Mouse (Mus musculus): ENCODE measurements around the gene Ccng2.

Gene Ccng2

GRCm38 (mm10) chr5:93263396-93264075 is 3.5 kb upstream of the Ccng2 start:
- DNase-seq (ENCODE audit: low read depth, low spot score) = no peak

- DNase-seq (ENCODE audit: low read depth, low spot score) = no peak
Observed at GRCm38 (mm10) chr5:93264136-93264700, 2.8 kb upstream of the Ccng2 start.

GRCm38 (mm10) chr5:93265164-93265800 is 1.8 kb upstream of the Ccng2 start:
- no peak for DNase-seq (ENCODE audit: low read depth, low spot score)

GRCm38 (mm10) chr5:93265801-93266580 is 1.1 kb upstream of the Ccng2 start:
- DNase-seq (ENCODE audit: low read depth, low spot score) = no peak

- peak; percentile 89 for DNase-seq (ENCODE audit: low read depth, low spot score)
Observed at GRCm38 (mm10) chr5:93267851-93268606, 972 bp downstream of the Ccng2 start.

GRCm38 (mm10) chr5:93270095-93270494 is 3.0 kb downstream of the Ccng2 start:
- no peak for DNase-seq (ENCODE audit: low read depth, low spot score)

- peak; percentile 5 for DNase-seq (ENCODE audit: low read depth, low spot score)
Observed at GRCm38 (mm10) chr5:93270721-93271120, 3.7 kb downstream of the Ccng2 start.

GRCm38 (mm10) chr5:93282446-93283107 is 15.5 kb downstream of the Ccng2 start:
- DNase-seq (ENCODE audit: low read depth, low spot score) = no peak

- no peak for DNase-seq (ENCODE audit: low read depth, low spot score)
Observed at GRCm38 (mm10) chr5:93283109-93283508, 16.1 kb downstream of the Ccng2 start.

GRCm38 (mm10) chr5:93288553-93288952 is 21.5 kb downstream of the Ccng2 start:
- no peak for DNase-seq (ENCODE audit: low read depth, low spot score)

- DNase-seq (ENCODE audit: low read depth, low spot score) = no peak
Observed at GRCm38 (mm10) chr5:93290282-93290681, 23.2 kb downstream of the Ccng2 start.

GRCm38 (mm10) chr5:93296341-93296746 is 29.3 kb downstream of the Ccng2 start:
- DNase-seq (ENCODE audit: low read depth, low spot score) = no peak

GRCm38 (mm10) chr5:93296754-93297153 is 29.7 kb downstream of the Ccng2 start:
- DNase-seq (ENCODE audit: low read depth, low spot score) = no peak

GRCm38 (mm10) chr5:93297311-93297710 is 30.3 kb downstream of the Ccng2 start:
- DNase-seq (ENCODE audit: low read depth, low spot score) = no peak

GRCm38 (mm10) chr5:93305126-93305830 is 38.2 kb downstream of the Ccng2 start:
- no peak for DNase-seq (ENCODE audit: low read depth, low spot score)

- no peak for DNase-seq (ENCODE audit: low read depth, low spot score)
Observed at GRCm38 (mm10) chr5:93308909-93309308, 41.9 kb downstream of the Ccng2 start.

- no peak for DNase-seq (ENCODE audit: low read depth, low spot score)
Observed at GRCm38 (mm10) chr5:93323320-93324001, 56.4 kb downstream of the Ccng2 start.

Measured in ZHBTc4 (cell line).